Comparison of ENCODE assay signal across 11 mouse cellular contexts in genomic region chr8:85515391-85515790, GRCm38 (mm10). TPM values are rescaled to one million over a fixed set of nuclear protein-coding genes. Genes with fewer than 3 reads are reported as not detected.
DNase-seq lines count a peak whose midpoint lies in the region; ATAC-seq and TF ChIP-seq lines count a peak whose summit lies in the region.
"Had no signal": no experiment of that assay in that cellular context is flagged by ENCODE, and none has a peak within 500 bp of the region (broad histone marks: within the 10 kb centered on the region; RNA-seq: fewer than 3 reads in every experiment).

No protein-coding gene starts in this region.

- no peak overlapping the region for H3K27ac ChIP-seq in liver, postnatal 0 days (ENCODE audit: low read depth)
- H3K27ac ChIP-seq in liver, embryonic 12.5 days, result no peak overlapping the region
- H3K27ac ChIP-seq in stomach, embryonic 16.5 days (ENCODE audit: low read length), result no peak overlapping the region; the same call in 1 of the 2 replicates
- no peak overlapping the region for H3K27ac ChIP-seq in midbrain, embryonic 11.5 days (ENCODE audit: low read depth, low read length)
- H3K27ac ChIP-seq: limb, embryonic 13.5 days; neural tube, embryonic 13.5 days had no signal

- no peak overlapping the region for H3K4me3 ChIP-seq in liver, postnatal 0 days (ENCODE audit: low read depth, low read length)
- H3K4me3 ChIP-seq in liver, embryonic 12.5 days, result no peak overlapping the region
- no peak overlapping the region for H3K4me3 ChIP-seq in stomach, embryonic 16.5 days (replicated peaks; ENCODE audit: low read length)
- no peak overlapping the region for H3K4me3 ChIP-seq in midbrain, embryonic 11.5 days (ENCODE audit: low read depth, low read length)
- H3K4me3 ChIP-seq: limb, embryonic 13.5 days; neural tube, embryonic 13.5 days had no signal

- no peak for TF ChIP-seq EP300 in liver, postnatal 0 days (IDR thresholded peaks at IDR 0.05; ENCODE audit: low read depth)

- no peaks in the 10 kb centered on the region for H3K27me3 ChIP-seq in liver, postnatal 0 days (ENCODE audit: insufficient read depth, low read length)
- no peaks in the 10 kb centered on the region for H3K27me3 ChIP-seq in liver, embryonic 12.5 days (replicated peaks)
- H3K27me3 ChIP-seq in stomach, embryonic 16.5 days (ENCODE audit: control insufficient read depth, insufficient read depth, low read length), result no peaks in the 10 kb centered on the region
- H3K27me3 ChIP-seq in midbrain, embryonic 11.5 days (ENCODE audit: control insufficient read depth, insufficient read depth, low read length), result no peaks in the 10 kb centered on the region
- H3K27me3 ChIP-seq: limb, embryonic 13.5 days; megakaryocyte, embryonic 14.5 days; neural tube, embryonic 13.5 days had no signal

- H3K4me1 ChIP-seq in liver, postnatal 0 days (ENCODE audit: insufficient read depth), result no peaks in the 10 kb centered on the region
- H3K4me1 ChIP-seq in liver, embryonic 12.5 days, result no peaks in the 10 kb centered on the region
- 0 out of 2 replicates have a peak, but pooled peaks cover 3% of the 10 kb centered on the region for H3K4me1 ChIP-seq in stomach, embryonic 16.5 days (ENCODE audit: control insufficient read depth, insufficient read depth, low read length)
- H3K4me1 ChIP-seq in midbrain, embryonic 11.5 days (ENCODE audit: control insufficient read depth, insufficient read depth, low read length), result no peaks in the 10 kb centered on the region
- H3K4me1 ChIP-seq: limb, embryonic 13.5 days had no signal

- H3K9ac ChIP-seq in liver, postnatal 0 days (replicated peaks), result no peak overlapping the region
- H3K9ac ChIP-seq in liver, embryonic 12.5 days, result no peak overlapping the region
- H3K9ac ChIP-seq in stomach, embryonic 16.5 days (ENCODE audit: low read length), result no peak overlapping the region
- no peak overlapping the region for H3K9ac ChIP-seq in midbrain, embryonic 11.5 days (ENCODE audit: low read length)
- H3K9ac ChIP-seq: limb, embryonic 13.5 days; neural tube, embryonic 13.5 days had no signal

- no peak overlapping the region for H3K4me2 ChIP-seq in liver, postnatal 0 days (ENCODE audit: low read depth, low read length)
- no peak overlapping the region for H3K4me2 ChIP-seq in liver, embryonic 12.5 days
- no peak overlapping the region for H3K4me2 ChIP-seq in stomach, embryonic 16.5 days (ENCODE audit: low read depth, low read length)
- no peak overlapping the region for H3K4me2 ChIP-seq in midbrain, embryonic 11.5 days
- H3K4me2 ChIP-seq: limb, embryonic 13.5 days; neural tube, embryonic 13.5 days had no signal

- TF ChIP-seq CTCF in liver, postnatal 0 days (IDR thresholded peaks at IDR 0.05; ENCODE audit: low read depth), result no peak

- WGBS in liver, postnatal 0 days (ENCODE audit: insufficient replicate concordance), result 59% methylated on average over 7 of the region's 7 CpGs
- 50% methylated on average over 7 of the region's 7 CpGs for WGBS in liver, embryonic 12.5 days (ENCODE audit: insufficient replicate concordance)
- 77% methylated on average over 7 of the region's 7 CpGs for WGBS in stomach, embryonic 16.5 days
- whole genome bisulfite sequencing in midbrain, embryonic 11.5 days, result 80% methylated on average over 7 of the region's 7 CpGs

- no peak for DNase-seq in liver, postnatal 0 days
- DNase-seq in left cerebral cortex, adult 18-20 months (ENCODE audit: low spot score in 2 of 2), result peak; percentile 68 to 85
- DNase-seq in adrenal gland, adult 18-20 months (ENCODE audit: low spot score in 2 of 2), result no peak
- no peak for DNase-seq in midbrain, embryonic 11.5 days (ENCODE audit: low spot score, missing footprints)
- DNase-seq in heart, postnatal 14 days, result no peak

- peak; percentile 73 for ATAC-seq in liver, postnatal 0 days
- no peak for ATAC-seq in liver, embryonic 12.5 days
- ATAC-seq in frontal cortex, adult (ENCODE audit: low TSS enrichment), result peak; percentile 75
- 0 out of 2 replicates have a peak, but pooled peaks have one; percentile 40 for ATAC-seq in stomach, embryonic 16.5 days (ENCODE audit: insufficient read depth, low FRiP score)
- no peak for ATAC-seq in midbrain, embryonic 11.5 days (ENCODE audit: low FRiP score)

- H3K9me3 ChIP-seq in liver, postnatal 0 days (ENCODE audit: low read length), result no peaks in the 10 kb centered on the region
- H3K9me3 ChIP-seq in liver, embryonic 12.5 days (replicated peaks), result no peaks in the 10 kb centered on the region
- H3K9me3 ChIP-seq in stomach, embryonic 16.5 days (replicated peaks; ENCODE audit: control insufficient read depth, low read length), result no peaks in the 10 kb centered on the region
- no peaks in the 10 kb centered on the region for H3K9me3 ChIP-seq in midbrain, embryonic 11.5 days (ENCODE audit: control insufficient read depth, low read length)
- H3K9me3 ChIP-seq: limb, embryonic 13.5 days; megakaryocyte, embryonic 14.5 days; neural tube, embryonic 13.5 days had no signal

- peaks cover 20% of the 10 kb centered on the region; the same call in 1 of the 2 replicates for H3K36me3 ChIP-seq in liver, postnatal 0 days (replicated peaks; ENCODE audit: insufficient read depth, low read length)
- H3K36me3 ChIP-seq in liver, embryonic 12.5 days, result peaks cover 22% of the 10 kb centered on the region
- H3K36me3 ChIP-seq in stomach, embryonic 16.5 days (ENCODE audit: control insufficient read depth, insufficient read depth, low read length), result no peaks in the 10 kb centered on the region; the same call in 1 of the 2 replicates
- H3K36me3 ChIP-seq in midbrain, embryonic 11.5 days (ENCODE audit: control insufficient read depth, insufficient read depth, low read length), result peaks cover 6% of the 10 kb centered on the region; the same call in 1 of the 2 replicates

- intact Hi-C loops in heart, postnatal 14 days (cut with DNase I), result no loop called here

RNA-seq across cellular contexts. Expression of gene Gpt2, which starts 23.0 kb away (rescaled TPM):
- 11.1 and 14.4 TPM in 2 replicates for polyA plus RNA-seq in liver, postnatal 0 days (2015; fragmentation: Nextera tagmentation; extraction: Ambion mirVana)
- polyA plus RNA-seq in liver, embryonic 12.5 days (2016; fragmentation: Nextera tagmentation; extraction: Ambion mirVana), result 18.5 and 20.1 TPM in 2 replicates
- total RNA-seq in left cerebral cortex, adult 18-20 months (2021), result 10 to 100 TPM; 52.6 to 58.0 TPM
- polyA plus RNA-seq in stomach, embryonic 16.5 days (2015; fragmentation: Nextera tagmentation; extraction: Ambion mirVana), result 26.7 and 27.5 TPM in 2 replicates
- 100 to 1,000 TPM in 1 of 2 experiments, 10 to 100 TPM in 1; 74.5 to 255 TPM for total RNA-seq in adrenal gland, adult 18-20 months (2021)
- polyA plus RNA-seq in midbrain, embryonic 11.5 days (2014; fragmentation: Nextera tagmentation; extraction: Ambion mirVana), result 36.5 and 38.1 TPM in 2 replicates
- 10 to 100 TPM; 37.6 to 45.2 TPM for total RNA-seq in heart, postnatal 14 days (2021)

RNA-seq across cellular contexts. Expression of gene Dnaja2, which starts 39.8 kb away (rescaled TPM):
- polyA plus RNA-seq in liver, postnatal 0 days (2015; fragmentation: Nextera tagmentation; extraction: Ambion mirVana), result 82.9 and 89.2 TPM in 2 replicates
- 124 TPM in 2 replicates for polyA plus RNA-seq in liver, embryonic 12.5 days (2016; fragmentation: Nextera tagmentation; extraction: Ambion mirVana)
- total RNA-seq in left cerebral cortex, adult 18-20 months (2021), result 100 to 1,000 TPM; 208 to 220 TPM
- polyA plus RNA-seq in stomach, embryonic 16.5 days (2015; fragmentation: Nextera tagmentation; extraction: Ambion mirVana), result 135 and 144 TPM in 2 replicates
- 100 to 1,000 TPM; 155 to 193 TPM for total RNA-seq in adrenal gland, adult 18-20 months (2021)
- polyA plus RNA-seq in midbrain, embryonic 11.5 days (2014; fragmentation: Nextera tagmentation; extraction: Ambion mirVana), result 201 and 217 TPM in 2 replicates
- 100 to 1,000 TPM; 229 to 234 TPM for total RNA-seq in heart, postnatal 14 days (2021)

Comparison
In these comparisons a context has a peak if more than half of its experiments do, and no peak if none do; other contexts are left out.
1. ATAC-seq: peak in liver, postnatal 0 days (single experiment), frontal cortex, adult (single experiment) and stomach, embryonic 16.5 days (single experiment); none in liver, embryonic 12.5 days (single experiment) and midbrain, embryonic 11.5 days (single experiment).
2. DNase-seq: peak in left cerebral cortex, adult 18-20 months (2 of 2); none in liver, postnatal 0 days (single experiment), adrenal gland, adult 18-20 months (0 of 2), midbrain, embryonic 11.5 days (single experiment) and heart, postnatal 14 days (0 of 2).